Mouse (Mus musculus): ENCODE results near the gene Hoxc5.

- TF ChIP-seq POLR2A (IDR thresholded peaks at IDR 0.05; ENCODE audit: borderline replicate concordance, extremely low read depth, insufficient read depth, insufficient read length, poor library complexity, severe bottlenecking) = no peak
- no peak for TF ChIP-seq CTCF (IDR thresholded peaks at IDR 0.05; ENCODE audit: borderline replicate concordance, extremely low read depth, insufficient read depth, insufficient read length)
Measured at GRCm38 (mm10) chr15:102942739-102943467, 24.3 kb upstream of the Hoxc5 start.
